Mouse (Mus musculus) hindbrain, embryonic 11.5 days (tissue): ENCODE data around the gene Mapk8ip1. TPM values are rescaled to one million over a fixed set of nuclear protein-coding genes. Genes with fewer than 3 reads are reported as not detected.

Experiments
- ATAC-seq: fragments of 200-750 bp; cut with Nextera tagmentation; 2 replicates; pipeline ENCODE4 v1.8.0; 2017; ENCODE audit warnings: mild to moderate bottlenecking, moderate TSS enrichment, moderate library complexity; ENCODE audit not compliant: low FRiP score
- DNase-seq: peaks from one replicate; pipeline ENCODE4 v3.0.0-alpha.2; 2015; ENCODE audit warnings: low spot score
- H3K27ac ChIP-seq: fragments of 300-500 bp; sonication (generic); 2 replicates; pipeline ENCODE4 v1.5.1; 2014; ENCODE audit warnings: mild to moderate bottlenecking, low read depth, low read length
- H3K27me3 ChIP-seq: fragments of 300-500 bp; sonication (generic); 2 replicates; pipeline ENCODE4 v1.6.1; 2014; ENCODE audit warnings: mild to moderate bottlenecking, low read length, moderate library complexity, mixed read lengths; ENCODE audit not compliant: control insufficient read depth, insufficient read depth
- H3K36me3 ChIP-seq: fragments of 300-500 bp; sonication (generic); 2 replicates; pipeline ENCODE4 v1.6.1; 2014; ENCODE audit warnings: mild to moderate bottlenecking, low read length, moderate library complexity, mixed read lengths; ENCODE audit not compliant: control insufficient read depth, insufficient read depth
- H3K4me1 ChIP-seq: fragments of 300-500 bp; sonication (generic); replicated peaks from 2 replicates; pipeline ENCODE4 v1.6.1; 2014; ENCODE audit warnings: low read length, mixed read lengths; ENCODE audit not compliant: control insufficient read depth, insufficient read depth
- H3K4me2 ChIP-seq: fragments of 300-500 bp; sonication (generic); replicated peaks from 2 replicates; pipeline ENCODE4 v1.6.1; 2014; ENCODE audit warnings: mild to moderate bottlenecking, low read depth, low read length
- H3K4me3 ChIP-seq: fragments of 300-500 bp; sonication (generic); 2 replicates; pipeline ENCODE4 v1.5.1; 2014; ENCODE audit warnings: low read depth, low read length
- H3K9ac ChIP-seq: fragments of 300-500 bp; sonication (generic); 2 replicates; pipeline ENCODE4 v1.6.1; 2014; ENCODE audit warnings: low read depth, low read length
- H3K9me3 ChIP-seq: fragments of 300-500 bp; sonication (generic); 2 replicates; pipeline ENCODE4 v1.6.1; 2016; ENCODE audit warnings: low read length; ENCODE audit not compliant: control insufficient read depth
- WGBS: fragments of 180-500 bp; shearing (Covaris S2); extraction: QIAGEN DNeasy Blood & Tissue Kit; methylation state at CpG from one replicate; pipeline ENCODE4 v1.1.7; 2014; 5-methylcytosine and 5-hydroxymethylcytosine counted together
- polyA plus RNA-seq: library from polyadenylated mRNA; unstranded; fragments of >200 nt; fragmentation: Nextera tagmentation; extraction: Ambion mirVana; gene quantifications from 2 replicates; pipeline ENCODE4 v1.2.1, GENCODE M21; 2014

Mapk8ip1 gene
- polyA plus RNA-seq, 1 experiment from 2014 or later = 33.3 TPM

DNA sequence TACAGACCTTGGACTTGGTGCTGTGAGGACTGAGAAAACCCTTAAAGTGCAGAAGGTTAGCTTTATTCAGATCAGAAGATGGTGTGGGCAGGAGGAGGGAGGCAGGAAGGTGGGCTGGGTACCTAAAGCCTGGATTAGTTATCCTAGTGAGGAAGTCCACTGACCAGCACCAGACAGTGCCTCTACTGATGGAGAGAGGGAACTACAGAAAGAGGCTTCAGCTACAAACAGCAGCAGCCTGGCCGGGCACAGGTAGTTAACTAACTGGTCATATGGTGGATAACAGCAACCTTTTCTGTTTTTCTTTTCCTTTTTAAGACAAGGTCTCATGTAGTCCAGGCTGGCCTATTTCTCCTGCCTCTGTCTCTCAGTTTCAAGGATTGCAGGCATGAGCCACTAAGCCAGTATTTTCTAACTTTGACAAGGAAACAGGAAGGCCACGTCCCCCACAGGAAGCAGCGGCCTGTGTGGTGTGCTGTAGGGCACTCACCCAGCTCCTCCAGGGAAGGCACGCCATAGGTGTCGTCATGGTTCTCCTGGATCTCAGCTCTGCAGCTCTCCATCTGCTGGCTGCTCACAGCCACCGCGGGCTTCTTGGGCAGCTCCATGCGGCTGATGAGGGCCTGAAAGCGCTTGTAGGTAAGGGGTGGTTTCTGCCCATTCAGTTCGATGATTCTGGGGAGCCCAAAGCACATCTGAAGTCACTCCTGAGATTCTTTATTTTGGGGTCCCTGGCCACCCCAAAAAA is 21.5 kb upstream of the Mapk8ip1 start:
- Histone ChIP-seq H3K4me2 (no peak overlapping the region), H3K36me3 (no peaks in the 10 kb centered on the region), H3K4me3 (no peak overlapping the region), H3K4me1 (peaks cover 16% of the 10 kb centered on the region), H3K9me3 (no peaks in the 10 kb centered on the region), H3K9ac (no peak overlapping the region), H3K27ac (no peak overlapping the region), H3K27me3 (no peaks in the 10 kb centered on the region)
- no peak for ATAC-seq
- DNase-seq = no peak
- whole genome bisulfite sequencing = 78% methylated on average over 10 of the region's 10 CpGs

DNA sequence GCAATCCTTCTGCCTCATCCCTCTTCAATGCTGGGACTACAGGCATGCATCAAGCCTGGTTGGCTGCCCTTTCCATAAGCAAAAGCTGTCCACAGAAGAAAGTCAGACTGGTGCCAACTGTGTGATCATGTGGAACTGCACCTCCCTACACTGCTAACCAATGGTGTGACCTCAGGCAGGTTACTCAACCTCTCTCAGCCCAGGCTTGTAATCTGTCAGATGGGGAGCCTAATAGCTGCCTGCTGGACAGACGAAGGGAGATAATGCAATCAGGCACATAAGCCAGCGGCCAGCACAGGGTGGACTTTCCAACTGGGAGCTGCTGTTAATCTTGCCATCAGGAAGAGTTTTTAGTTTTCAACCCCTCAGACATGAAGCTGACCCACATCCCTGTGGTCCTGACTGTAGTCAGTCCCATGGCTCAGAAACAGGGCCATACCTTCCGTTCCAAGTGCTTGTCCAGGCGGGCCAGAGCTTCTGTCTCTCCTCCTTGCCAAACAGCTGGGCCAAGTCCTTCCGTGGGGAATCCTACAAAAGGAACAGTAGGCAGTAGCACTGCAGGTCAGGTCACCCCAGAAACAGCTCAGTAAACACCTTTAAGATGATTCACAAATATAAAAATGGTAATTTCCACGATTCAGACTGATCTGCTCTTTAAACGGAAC is 20.8 kb upstream of the Mapk8ip1 start:
- 93% methylated on average over 7 of the region's 7 CpGs for WGBS
- Histone ChIP-seq H3K27ac (no peak overlapping the region), H3K4me3 (no peak overlapping the region), H3K36me3 (no peaks in the 10 kb centered on the region), H3K4me2 (no peak overlapping the region), H3K9me3 (no peaks in the 10 kb centered on the region), H3K27me3 (no peaks in the 10 kb centered on the region), H3K9ac (no peak overlapping the region), H3K4me1 (peaks cover 16% of the 10 kb centered on the region)
- DNase-seq (no peak), ATAC-seq (no peak)

DNA sequence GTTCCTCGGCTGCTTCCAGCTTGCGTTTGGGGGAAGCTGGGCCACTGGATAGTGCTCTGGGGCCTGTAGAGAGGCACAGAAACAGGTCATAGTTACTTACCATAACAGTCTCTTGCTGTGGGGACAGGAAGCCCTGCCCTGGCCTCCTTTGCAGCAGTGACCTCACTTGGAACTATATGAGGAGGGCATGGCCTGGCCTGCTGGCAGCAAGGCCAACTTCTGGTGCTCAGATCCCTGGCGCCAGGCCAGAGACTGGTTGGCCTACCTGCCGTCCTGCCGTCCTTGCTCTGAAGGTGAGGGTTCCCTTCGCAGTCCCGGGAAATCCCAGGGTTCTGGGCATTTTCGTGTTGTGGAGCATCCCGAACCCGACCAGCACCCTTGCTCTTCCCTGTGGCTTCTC is 10.6 kb upstream of the Mapk8ip1 start:
- H3K9me3 ChIP-seq = no peaks in the 10 kb centered on the region
- ATAC-seq (no peak), DNase-seq (no peak)
- 95% methylated on average over 10 of the region's 10 CpGs for WGBS
- H3K36me3 ChIP-seq = peaks cover 23% of the 10 kb centered on the region
- no peak overlapping the region for H3K9ac ChIP-seq
- no peaks in the 10 kb centered on the region for H3K27me3 ChIP-seq
- H3K4me3 ChIP-seq = no peak overlapping the region
- H3K4me2 ChIP-seq = no peak overlapping the region
- H3K4me1 ChIP-seq = no peaks in the 10 kb centered on the region
- H3K27ac ChIP-seq = no peak overlapping the region

DNA sequence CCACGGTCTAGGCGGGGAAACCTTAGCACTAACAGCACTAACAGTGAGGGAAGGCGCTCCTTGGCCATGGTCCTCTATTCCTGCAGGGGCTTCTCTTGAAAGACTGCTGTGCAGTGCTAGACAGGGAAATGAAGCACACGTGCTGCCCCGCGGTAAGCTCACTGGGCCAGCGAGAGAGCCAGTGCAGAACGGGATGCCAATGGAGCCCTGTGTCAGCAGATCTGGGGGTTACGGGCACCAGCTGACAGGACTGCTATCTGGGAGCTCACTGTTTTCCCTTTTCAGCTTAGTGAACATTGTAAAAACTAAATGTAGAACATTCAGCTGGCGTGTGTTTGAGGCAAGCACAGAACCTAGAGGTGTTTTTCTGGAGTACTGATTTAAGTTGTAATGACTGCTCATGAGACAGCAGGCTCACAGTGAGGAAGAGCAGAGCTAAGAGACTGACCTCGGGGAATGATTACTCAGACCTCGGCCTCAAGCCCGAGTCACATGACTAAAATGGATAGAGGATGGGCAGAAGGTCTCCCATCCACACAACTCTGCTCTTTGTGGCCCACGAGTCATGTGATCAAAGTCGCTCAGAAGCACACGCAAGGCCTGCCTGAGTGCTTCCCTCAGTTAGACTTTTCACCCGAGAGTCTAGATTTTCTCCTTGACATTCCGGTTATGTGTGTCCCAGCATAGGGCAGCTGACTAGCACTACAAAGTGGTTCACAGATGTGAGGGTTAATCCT is 7.4 kb upstream of the Mapk8ip1 start:
- no peak for ATAC-seq
- Histone ChIP-seq H3K27ac (no peak overlapping the region), H3K36me3 (peaks cover 18% of the 10 kb centered on the region), H3K4me3 (no peak overlapping the region), H3K4me2 (no peak overlapping the region), H3K9ac (no peak overlapping the region), H3K4me1 (peaks cover 6% of the 10 kb centered on the region), H3K9me3 (no peaks in the 10 kb centered on the region), H3K27me3 (no peaks in the 10 kb centered on the region)
- 93% methylated on average over 18 of the region's 18 CpGs for WGBS
- DNase-seq = no peak

DNA sequence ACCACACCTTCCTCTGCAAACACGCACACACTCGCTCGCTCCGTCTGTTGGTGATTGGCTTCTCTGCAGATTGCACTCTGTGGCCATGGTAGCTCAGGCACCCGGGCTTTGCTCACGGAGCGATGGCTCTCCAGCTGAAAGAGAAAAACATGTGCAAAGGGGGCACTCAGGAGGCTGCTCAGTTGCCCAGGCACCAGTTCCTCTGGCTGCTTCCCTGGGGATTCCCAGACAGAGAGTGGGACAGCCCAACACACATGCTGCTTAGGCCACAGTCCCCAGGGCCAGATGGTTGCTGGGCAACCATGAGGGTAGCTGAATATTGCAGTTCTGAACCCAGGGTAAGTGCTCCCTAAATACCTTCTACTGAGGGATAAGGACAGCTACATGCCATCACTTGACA is 4.6 kb upstream of the Mapk8ip1 start:
- H3K36me3 ChIP-seq = peaks cover 4% of the 10 kb centered on the region; the same call in 1 of the 2 replicates
- WGBS = 94% methylated on average over 7 of the region's 7 CpGs
- ATAC-seq (0 out of 2 replicates have a peak, but pooled peaks have one; percentile 39), DNase-seq (peak; percentile 47)
- H3K4me2 ChIP-seq = no peak overlapping the region
- no peaks in the 10 kb centered on the region for H3K27me3 ChIP-seq
- no peak overlapping the region for H3K27ac ChIP-seq
- no peaks in the 10 kb centered on the region for H3K9me3 ChIP-seq
- no peak overlapping the region for H3K4me3 ChIP-seq
- no peak overlapping the region for H3K9ac ChIP-seq
- H3K4me1 ChIP-seq = peaks cover 7% of the 10 kb centered on the region

DNA sequence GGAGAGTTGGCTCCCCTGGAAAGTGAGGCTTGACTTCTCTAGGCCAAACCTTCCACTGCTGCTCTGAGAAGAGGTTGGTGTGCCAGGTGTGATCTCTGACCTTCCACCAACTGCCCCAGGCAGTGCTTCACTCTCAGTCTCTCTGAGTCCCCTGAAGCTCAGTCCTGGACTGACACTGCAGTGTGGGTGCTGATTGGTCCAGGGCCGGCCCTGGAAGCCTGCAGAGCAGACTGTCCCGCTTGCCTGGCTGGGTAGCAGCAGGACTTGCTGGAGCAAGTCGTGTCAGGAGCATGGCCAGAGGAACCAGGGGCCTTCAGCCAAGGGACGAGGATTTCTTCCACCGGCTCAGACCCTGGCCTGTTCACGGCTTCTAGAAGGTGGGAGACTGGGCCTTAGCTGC is 3.7 kb upstream of the Mapk8ip1 start:
- Histone ChIP-seq H3K36me3 (0 out of 2 replicates have a peak, but pooled peaks cover 3% of the 10 kb centered on the region), H3K9ac (no peak overlapping the region), H3K9me3 (no peaks in the 10 kb centered on the region), H3K4me1 (peaks cover 10% of the 10 kb centered on the region), H3K27ac (no peak overlapping the region), H3K4me3 (no peak overlapping the region), H3K4me2 (no peak overlapping the region), H3K27me3 (no peaks in the 10 kb centered on the region)
- WGBS = 80% methylated on average over 6 of the region's 6 CpGs
- DNase-seq (no peak), ATAC-seq (no peak)

DNA sequence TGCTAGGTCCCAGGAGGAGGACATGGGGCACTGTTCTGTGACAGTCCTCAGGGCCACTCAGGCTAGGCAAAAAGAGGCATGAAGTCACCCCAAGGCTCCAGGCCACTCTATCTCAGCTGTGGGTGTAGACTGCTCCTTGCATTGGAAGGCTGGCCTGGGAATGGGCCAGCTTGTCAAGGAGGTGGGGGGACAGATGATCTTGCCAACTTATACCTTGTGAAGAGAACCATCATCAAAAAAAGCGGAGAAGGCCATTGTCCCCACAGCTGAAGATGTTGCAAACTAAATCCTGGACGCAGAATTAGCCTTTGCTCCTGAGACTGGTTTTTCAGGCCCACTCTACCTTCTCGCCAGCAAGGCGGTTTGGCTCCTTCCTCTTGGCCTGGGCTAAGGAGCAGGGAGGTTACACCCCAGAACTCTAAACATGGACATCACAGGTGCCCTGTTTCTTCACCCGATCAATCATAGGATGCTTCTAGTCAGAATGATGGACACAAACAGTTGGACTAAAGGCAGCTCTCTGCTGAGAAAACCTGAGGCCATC is 2.8 kb upstream of the Mapk8ip1 start:
- Histone ChIP-seq H3K4me1 (peaks cover 14% of the 10 kb centered on the region), H3K27ac (no peak overlapping the region), H3K9me3 (no peaks in the 10 kb centered on the region), H3K36me3 (no peaks in the 10 kb centered on the region), H3K27me3 (no peaks in the 10 kb centered on the region), H3K4me2 (no peak overlapping the region), H3K4me3 (no peak overlapping the region), H3K9ac (no peak overlapping the region)
- WGBS = 95% methylated on average over 5 of the region's 5 CpGs
- ATAC-seq = no peak
- DNase-seq = no peak

DNA sequence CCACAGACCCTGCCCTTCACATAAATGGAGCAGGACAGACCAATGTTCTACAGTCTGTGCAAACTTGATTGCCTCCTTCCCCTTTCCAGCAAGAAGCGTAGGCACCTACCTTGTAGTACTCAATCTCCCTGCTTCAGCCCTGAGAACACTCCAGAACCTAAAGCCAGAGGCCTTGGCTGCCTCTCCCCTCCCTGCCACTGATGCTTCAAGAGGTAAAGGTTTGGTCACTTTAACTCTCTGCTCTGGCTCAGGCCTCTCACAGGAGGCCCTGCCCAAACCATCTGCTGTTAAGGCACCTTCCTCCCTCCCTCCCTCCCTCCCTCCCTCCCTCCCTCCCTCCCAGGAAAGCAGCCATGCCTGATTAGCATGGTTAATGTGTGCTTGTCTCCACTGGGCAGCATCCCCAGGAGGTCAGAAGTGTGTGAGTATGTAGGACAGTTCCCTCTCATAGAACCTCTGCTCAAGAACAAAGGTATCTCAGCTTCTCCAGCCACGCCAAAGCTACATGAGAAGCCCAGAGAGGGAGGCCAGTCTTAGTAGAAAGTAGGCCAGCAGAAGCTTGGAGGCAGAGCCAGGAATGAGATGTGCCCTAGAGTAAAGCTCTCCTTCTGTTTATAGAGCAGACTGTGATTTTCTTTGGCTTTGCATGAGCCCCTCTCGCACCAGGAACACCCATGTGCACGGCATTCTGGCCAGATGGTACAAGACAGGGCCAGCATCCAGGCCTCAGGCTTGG is 1.7 kb upstream of the Mapk8ip1 start:
- no peak overlapping the region for H3K4me2 ChIP-seq
- no peaks in the 10 kb centered on the region for H3K36me3 ChIP-seq
- DNase-seq (no peak), ATAC-seq (no peak)
- H3K27me3 ChIP-seq = no peaks in the 10 kb centered on the region
- no peak overlapping the region for H3K27ac ChIP-seq
- WGBS = 76% methylated on average over 4 of the region's 4 CpGs
- no peaks in the 10 kb centered on the region for H3K9me3 ChIP-seq
- no peak overlapping the region for H3K4me3 ChIP-seq
- H3K4me1 ChIP-seq = peaks cover 14% of the 10 kb centered on the region
- no peak overlapping the region for H3K9ac ChIP-seq
